Mouse (Mus musculus) limb, embryonic 13.5 days (tissue): Measurements from ENCODE around the gene Myh6. TPM values are rescaled to one million over a fixed set of nuclear protein-coding genes. Genes with fewer than 3 reads are reported as not detected.

Source experiments
- ATAC-seq: fragments of 200-750 bp; cut with Nextera tagmentation; 2 replicates; pipeline ENCODE4 v1.8.0; 2017; ENCODE audit warnings: low read depth, moderate number of reproducible peaks, moderate TSS enrichment; ENCODE audit not compliant: low FRiP score
- H3K27ac ChIP-seq: fragments of 300-500 bp; sonication (generic); 2 replicates; pipeline ENCODE4 v1.5.1; 2015; ENCODE audit warnings: inconsistent platforms, mild to moderate bottlenecking, moderate library complexity
- H3K27me3 ChIP-seq: fragments of 300-500 bp; sonication (generic); 2 replicates; pipeline ENCODE4 v1.6.1; 2015; ENCODE audit warnings: mild to moderate bottlenecking, inconsistent platforms
- H3K36me3 ChIP-seq: fragments of 300-500 bp; sonication (generic); 2 replicates; pipeline ENCODE4 v1.6.1; 2015; ENCODE audit warnings: inconsistent platforms, mild to moderate bottlenecking, moderate library complexity
- H3K4me1 ChIP-seq: fragments of 300-500 bp; sonication (generic); 2 replicates; pipeline ENCODE4 v1.6.1; 2015; ENCODE audit warnings: inconsistent platforms
- H3K4me2 ChIP-seq: fragments of 300-500 bp; sonication (generic); replicated peaks from 2 replicates; pipeline ENCODE4 v1.6.1; 2015; ENCODE audit warnings: inconsistent platforms, mild to moderate bottlenecking, moderate library complexity
- H3K4me3 ChIP-seq: fragments of 300-500 bp; sonication (generic); 2 replicates; pipeline ENCODE4 v1.5.1; 2015; ENCODE audit warnings: moderate library complexity, mild to moderate bottlenecking, inconsistent platforms
- H3K9ac ChIP-seq: fragments of 300-500 bp; sonication (generic); 2 replicates; pipeline ENCODE4 v1.6.1; 2015; ENCODE audit warnings: mild to moderate bottlenecking, inconsistent platforms
- H3K9me3 ChIP-seq: fragments of 300-500 bp; sonication (generic); 2 replicates; pipeline ENCODE4 v1.6.1; 2016; ENCODE audit warnings: inconsistent platforms
- WGBS: fragments of 180-500 bp; shearing (Covaris S2); methylation state at CpG from one replicate; pipeline ENCODE4 v1.1.7; 2015; 5-methylcytosine and 5-hydroxymethylcytosine counted together
- polyA plus RNA-seq: library from polyadenylated mRNA; unstranded; fragments of >200 nt; fragmentation: Nextera tagmentation; extraction: Ambion mirVana; gene quantifications from 2 replicates; pipeline ENCODE4 v1.2.1, GENCODE M21; 2015

Myh6 gene
- polyA plus RNA-seq, 1 experiment from 2014 or later = 1.9 TPM

DNA sequence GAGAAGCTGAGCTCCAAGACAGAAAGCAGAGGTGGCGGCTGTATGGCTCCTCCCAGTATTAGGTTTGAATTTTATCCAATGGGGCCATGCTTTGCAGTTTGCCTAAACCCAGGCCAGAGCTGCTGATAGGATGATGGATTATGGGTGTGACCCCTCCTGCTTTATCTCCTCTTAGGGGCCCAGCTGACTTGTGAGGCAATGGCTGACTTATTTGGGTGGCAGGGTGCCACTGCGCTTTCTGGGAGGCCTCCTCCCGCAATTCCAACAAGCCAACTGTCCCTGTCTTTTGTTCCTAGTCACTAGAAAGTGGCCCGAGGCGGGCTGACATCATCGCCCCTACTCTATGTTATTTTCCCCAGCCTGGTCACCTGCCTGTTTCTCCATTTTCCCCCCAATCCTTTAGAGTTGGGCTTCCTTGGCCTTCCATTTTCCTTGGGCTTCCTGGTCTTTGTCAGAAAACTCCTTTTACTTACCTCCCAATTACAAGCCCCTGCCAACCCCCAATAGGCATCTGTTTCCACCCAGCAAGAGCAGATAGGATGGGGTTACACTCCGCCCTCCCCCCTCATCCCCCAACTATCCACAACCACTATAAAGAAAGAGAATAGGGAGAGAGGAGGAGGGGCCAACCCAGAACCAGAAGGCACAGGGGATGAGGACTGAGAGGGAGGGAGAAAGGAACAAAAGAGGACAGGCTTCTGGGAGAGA is 41.9 kb downstream of the Myh6 start:
- 10% methylated on average over 7 of the region's 7 CpGs for WGBS
- Histone ChIP-seq H3K4me2 (peak overlapping the region; percentile 88), H3K27me3 (no peaks in the 10 kb centered on the region), H3K27ac (peak overlapping the region; percentile 100), H3K9ac (peak overlapping the region; percentile 97), H3K4me1 (peaks cover 39% of the 10 kb centered on the region), H3K9me3 (peaks cover 22% of the 10 kb centered on the region), H3K4me3 (peak overlapping the region; percentile 67), H3K36me3 (peaks cover 30% of the 10 kb centered on the region)
- peak; percentile 57 for ATAC-seq

DNA sequence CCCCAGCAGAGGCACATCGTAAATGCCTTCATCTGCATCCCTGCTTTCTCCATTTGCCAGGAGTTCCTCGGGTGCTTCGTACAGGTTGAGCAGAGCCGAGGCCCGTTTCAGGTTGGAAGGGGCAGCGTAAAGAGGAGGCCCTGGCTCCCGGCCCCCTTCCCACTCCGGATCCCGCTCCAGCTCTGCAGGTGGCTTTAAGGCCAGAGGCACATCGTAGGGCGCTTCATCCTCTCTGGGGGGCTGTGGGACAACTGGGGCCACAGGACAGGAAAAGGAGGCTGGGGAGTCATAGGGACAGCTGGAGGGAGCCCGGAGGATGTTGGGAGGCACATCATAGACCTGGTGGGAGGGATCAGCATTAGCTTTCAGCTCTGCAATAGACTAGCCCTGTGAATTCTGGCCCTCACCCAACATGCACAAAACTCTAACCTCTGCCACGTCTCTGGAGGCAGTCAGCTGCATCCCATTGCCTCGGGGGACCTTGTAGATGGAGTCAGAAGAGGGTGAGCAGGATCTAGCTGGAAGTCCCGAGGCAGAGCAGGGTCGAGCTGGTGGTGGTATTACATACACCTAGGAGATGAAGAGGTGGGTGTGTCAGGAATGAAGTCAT is 46.5 kb downstream of the Myh6 start:
- H3K9ac ChIP-seq = no peak overlapping the region

DNA sequence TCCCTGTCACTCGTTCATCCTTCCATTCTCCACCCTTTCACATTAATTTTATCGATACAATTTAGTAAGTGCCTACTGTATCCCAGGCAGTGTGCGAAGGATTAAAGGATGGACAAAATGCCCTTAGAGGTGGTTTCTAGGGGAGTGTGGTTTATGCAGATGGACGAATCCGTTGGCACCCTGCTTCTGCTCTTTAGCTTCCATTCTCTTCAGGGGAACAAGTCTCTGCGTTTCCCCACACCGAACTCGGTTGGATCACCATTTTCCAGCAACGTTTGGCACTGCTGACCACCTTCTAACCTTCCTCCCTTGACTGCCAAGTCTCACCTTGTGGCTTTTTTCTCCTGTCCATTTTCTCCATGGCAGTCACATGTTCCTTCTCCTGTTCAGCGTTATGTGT is 53.4 kb downstream of the Myh6 start:
- Histone ChIP-seq H3K27me3 (no peaks in the 10 kb centered on the region), H3K4me3 (peak overlapping the region; percentile 91), H3K27ac (peak overlapping the region; percentile 91; the same call in 1 of the 2 replicates), H3K4me2 (peak overlapping the region; percentile 96), H3K9me3 (no peaks in the 10 kb centered on the region), H3K4me1 (peaks cover 31% of the 10 kb centered on the region), H3K9ac (peak overlapping the region; percentile 96), H3K36me3 (peaks cover 67% of the 10 kb centered on the region)
- WGBS = 18% methylated on average over 10 of the region's 10 CpGs
- ATAC-seq = no peak

More for the DNA sequence above, 46.5 kb downstream of the Myh6 start:
- Histone ChIP-seq H3K9me3 (peaks cover 22% of the 10 kb centered on the region), H3K36me3 (peaks cover 76% of the 10 kb centered on the region), H3K27ac (no peak overlapping the region), H3K4me1 (peaks cover 17% of the 10 kb centered on the region), H3K27me3 (no peaks in the 10 kb centered on the region), H3K4me3 (no peak overlapping the region), H3K4me2 (no peak overlapping the region)
- 89% methylated on average over 16 of the region's 16 CpGs for WGBS
- ATAC-seq = no peak

DNA sequence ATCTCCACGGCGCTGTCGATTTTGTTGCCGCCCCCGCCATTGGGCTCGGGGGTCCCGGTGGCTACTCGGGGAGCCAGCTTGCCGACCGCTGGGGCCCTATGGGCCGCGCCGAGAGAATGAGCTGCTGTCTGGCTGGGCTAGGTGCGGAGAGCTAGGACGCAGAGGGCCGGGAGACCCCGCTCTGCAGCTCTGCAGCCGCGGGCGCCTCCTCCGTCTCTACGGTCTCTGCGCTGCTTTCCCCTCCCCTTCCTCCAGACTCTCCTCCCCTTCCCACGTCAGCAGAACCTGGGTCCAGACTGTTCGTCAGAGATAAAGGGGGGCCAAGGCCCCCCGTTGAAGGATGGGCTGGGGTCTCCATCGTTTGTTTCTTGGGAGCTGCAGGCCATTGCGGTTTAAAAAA is 53.8 kb downstream of the Myh6 start, which contains the start of gene Slc22a17:
Slc22a17 (minus strand) TSS at position 247 of the 400 bp plus-strand sequence.
- Histone ChIP-seq H3K4me3 (peak within 1 kb of the TSS; percentile 91), H3K4me1 (peaks cover 31% of the 10 kb centered on the region), H3K36me3 (peaks cover 67% of the 10 kb centered on the region), H3K27me3 (no peaks in the 10 kb centered on the region), H3K9ac (peak within 1 kb of the TSS; percentile 96), H3K9me3 (no peaks in the 10 kb centered on the region), H3K4me2 (peak within 1 kb of the TSS; percentile 96), H3K27ac (peak within 1 kb of the TSS; percentile 91)
- under 1% methylated on average over 28 of the region's 28 CpGs for WGBS
- ATAC-seq = peak; percentile 93

DNA sequence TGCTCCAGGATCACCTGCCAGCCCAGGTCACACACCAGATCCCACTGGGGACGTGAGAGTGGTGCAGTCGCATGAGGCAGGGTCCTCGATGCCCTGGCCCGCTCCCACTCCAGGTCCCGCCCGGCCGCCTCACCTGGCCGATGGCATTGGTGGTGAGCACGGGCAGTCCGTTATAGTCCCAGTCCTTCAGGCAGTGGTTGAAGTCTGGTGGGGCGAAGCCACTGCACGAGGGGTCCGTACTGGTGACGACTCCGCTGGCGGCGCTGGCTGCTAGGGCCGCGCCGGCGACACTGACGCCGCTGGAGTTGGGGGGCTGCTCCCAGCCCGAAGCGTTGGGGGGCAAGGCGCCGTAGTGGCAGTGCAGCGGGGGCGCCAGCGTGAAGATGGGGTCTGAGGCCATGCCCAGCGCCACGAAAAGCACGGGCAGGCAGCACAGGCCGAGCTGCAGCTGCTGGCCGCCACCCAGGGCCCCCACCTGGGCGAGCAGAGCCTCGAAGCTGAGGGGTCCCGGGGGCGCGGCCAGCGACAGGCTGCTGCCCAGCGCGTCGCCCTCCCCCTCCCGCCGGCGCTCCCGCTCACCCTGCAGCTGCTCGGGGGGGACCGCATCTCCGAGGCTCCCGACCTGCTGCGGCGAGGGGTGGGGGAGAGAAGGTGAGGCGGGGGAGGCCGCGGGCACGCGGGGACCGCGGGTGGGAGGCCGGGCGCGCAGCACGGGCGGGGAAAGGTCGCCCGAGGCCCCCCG is 54.4 kb downstream of the Myh6 start:
- ATAC-seq = peak; percentile 52
- peak overlapping the region; percentile 91 for H3K27ac ChIP-seq
- no peaks in the 10 kb centered on the region for H3K27me3 ChIP-seq
- H3K9me3 ChIP-seq = no peaks in the 10 kb centered on the region
- WGBS = 2% methylated on average over 52 of the region's 69 CpGs
- peaks cover 67% of the 10 kb centered on the region for H3K36me3 ChIP-seq
- H3K9ac ChIP-seq = peak overlapping the region; percentile 96
- H3K4me3 ChIP-seq = peak overlapping the region; percentile 91
- H3K4me2 ChIP-seq = peak overlapping the region; percentile 96
- peaks cover 31% of the 10 kb centered on the region for H3K4me1 ChIP-seq

DNA sequence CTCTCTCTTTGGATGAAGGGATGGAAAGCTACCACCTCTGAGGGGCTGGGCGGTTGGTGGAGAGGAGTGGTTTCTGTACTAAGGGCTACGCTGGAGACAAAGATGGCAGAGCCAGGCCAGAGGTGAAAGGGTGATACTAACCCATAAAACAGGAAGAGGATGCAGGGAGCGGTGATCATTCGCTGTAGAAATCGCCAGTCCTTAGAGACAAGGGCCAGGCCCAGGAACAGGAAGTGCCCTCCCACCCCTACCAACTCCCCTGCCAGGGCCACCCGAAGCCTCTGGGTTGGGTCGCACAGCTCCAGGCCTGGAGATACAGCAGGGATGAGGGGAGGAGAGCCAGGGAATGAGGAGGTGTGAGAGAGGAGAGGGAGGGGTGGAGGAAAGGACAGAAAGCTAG is 58.0 kb downstream of the Myh6 start:
- no peaks in the 10 kb centered on the region for H3K27me3 ChIP-seq
- peaks cover 29% of the 10 kb centered on the region for H3K4me1 ChIP-seq
- H3K4me2 ChIP-seq = no peak overlapping the region
- no peaks in the 10 kb centered on the region for H3K9me3 ChIP-seq
- 88% methylated on average over 7 of the region's 7 CpGs for WGBS
- H3K36me3 ChIP-seq = peaks cover 77% of the 10 kb centered on the region
- H3K4me3 ChIP-seq = no peak overlapping the region
- peak overlapping the region; percentile 48; the same call in 1 of the 2 replicates for H3K9ac ChIP-seq
- H3K27ac ChIP-seq = no peak overlapping the region
- no peak for ATAC-seq

DNA sequence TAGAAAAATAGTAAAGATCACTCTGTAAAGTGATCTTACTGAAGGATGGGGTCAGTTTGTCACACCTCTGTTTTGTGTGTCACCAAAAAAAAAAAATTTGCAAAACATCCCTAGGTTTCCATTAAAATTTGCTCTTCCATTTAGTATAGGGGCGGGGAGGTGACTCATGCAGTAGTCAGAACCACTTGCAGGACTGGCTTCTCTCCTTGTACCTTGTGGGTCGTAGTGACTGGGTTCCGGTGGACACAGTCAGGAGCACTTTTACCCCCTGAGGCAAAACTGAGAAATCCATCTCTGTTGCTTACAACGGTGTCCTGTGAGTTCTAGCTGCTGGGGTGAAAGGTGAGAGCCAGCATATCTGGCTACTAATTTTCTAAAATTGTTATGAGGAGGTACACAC is 63.1 kb downstream of the Myh6 start:
- Histone ChIP-seq H3K4me2 (no peak overlapping the region), H3K36me3 (peaks cover 61% of the 10 kb centered on the region), H3K4me3 (no peak overlapping the region), H3K9ac (no peak overlapping the region), H3K27ac (no peak overlapping the region), H3K27me3 (no peaks in the 10 kb centered on the region), H3K9me3 (no peaks in the 10 kb centered on the region), H3K4me1 (no peaks in the 10 kb centered on the region)
- no peak for ATAC-seq
- 87% methylated on average over 4 of the region's 4 CpGs for WGBS

DNA sequence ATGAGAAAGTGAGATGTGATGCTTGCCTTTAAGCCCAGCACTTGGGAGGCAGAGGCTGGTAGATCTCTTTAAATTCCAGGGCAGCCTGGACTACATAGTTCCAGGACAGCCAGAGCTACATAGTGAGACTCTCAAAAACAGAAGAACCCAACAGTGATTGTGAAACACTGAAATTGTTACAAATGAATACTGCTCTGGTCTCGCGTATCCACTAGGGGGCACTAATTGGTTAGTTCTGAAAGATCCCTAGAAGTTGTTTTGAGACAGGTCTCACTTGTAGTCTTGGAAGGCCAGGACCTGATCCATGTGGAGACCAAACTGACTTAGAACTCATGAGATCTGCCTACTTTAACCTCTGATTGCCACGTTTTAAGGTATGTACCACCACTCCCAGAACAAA is 66.3 kb downstream of the Myh6 start:
- WGBS = 2% methylated on average over 3 of the region's 3 CpGs
- H3K27ac ChIP-seq = no peak overlapping the region; the same call in 1 of the 2 replicates
- H3K4me2 ChIP-seq = no peak overlapping the region
- peak; percentile 64; the same call in 1 of the 2 replicates for ATAC-seq
- no peaks in the 10 kb centered on the region for H3K9me3 ChIP-seq
- H3K4me3 ChIP-seq = no peak overlapping the region
- peaks cover 60% of the 10 kb centered on the region for H3K36me3 ChIP-seq
- H3K9ac ChIP-seq = no peak overlapping the region
- no peaks in the 10 kb centered on the region for H3K27me3 ChIP-seq
- peaks cover 7% of the 10 kb centered on the region for H3K4me1 ChIP-seq

DNA sequence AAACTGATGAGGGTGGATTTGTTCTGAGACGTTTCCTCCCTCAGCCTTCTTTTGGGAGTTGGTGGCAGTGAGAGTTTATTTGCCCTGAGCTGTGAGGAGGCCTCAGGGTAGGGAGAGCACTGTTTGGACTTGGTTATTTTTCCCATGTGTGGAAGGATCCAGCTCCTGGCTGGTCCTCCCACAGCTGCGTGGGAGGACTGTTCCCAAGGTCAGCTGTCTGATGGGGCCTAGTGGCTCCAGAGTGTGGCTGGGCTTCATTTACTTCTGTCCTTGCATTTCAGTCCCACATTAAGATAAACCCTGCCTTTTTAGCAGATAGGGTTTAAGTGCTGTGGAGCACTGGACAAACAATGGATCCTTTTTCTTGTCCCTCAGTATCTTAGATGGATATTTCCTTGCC is 69.3 kb downstream of the Myh6 start:
- ATAC-seq = no peak
- H3K36me3 ChIP-seq = peaks cover 36% of the 10 kb centered on the region
- no peak overlapping the region for H3K9ac ChIP-seq
- H3K27me3 ChIP-seq = no peaks in the 10 kb centered on the region
- no peak overlapping the region for H3K4me2 ChIP-seq
- WGBS = 62% methylated on average over 2 of the region's 2 CpGs
- H3K4me3 ChIP-seq = no peak overlapping the region
- H3K4me1 ChIP-seq = peaks cover 12% of the 10 kb centered on the region
- H3K9me3 ChIP-seq = no peaks in the 10 kb centered on the region
- H3K27ac ChIP-seq = no peak overlapping the region

DNA sequence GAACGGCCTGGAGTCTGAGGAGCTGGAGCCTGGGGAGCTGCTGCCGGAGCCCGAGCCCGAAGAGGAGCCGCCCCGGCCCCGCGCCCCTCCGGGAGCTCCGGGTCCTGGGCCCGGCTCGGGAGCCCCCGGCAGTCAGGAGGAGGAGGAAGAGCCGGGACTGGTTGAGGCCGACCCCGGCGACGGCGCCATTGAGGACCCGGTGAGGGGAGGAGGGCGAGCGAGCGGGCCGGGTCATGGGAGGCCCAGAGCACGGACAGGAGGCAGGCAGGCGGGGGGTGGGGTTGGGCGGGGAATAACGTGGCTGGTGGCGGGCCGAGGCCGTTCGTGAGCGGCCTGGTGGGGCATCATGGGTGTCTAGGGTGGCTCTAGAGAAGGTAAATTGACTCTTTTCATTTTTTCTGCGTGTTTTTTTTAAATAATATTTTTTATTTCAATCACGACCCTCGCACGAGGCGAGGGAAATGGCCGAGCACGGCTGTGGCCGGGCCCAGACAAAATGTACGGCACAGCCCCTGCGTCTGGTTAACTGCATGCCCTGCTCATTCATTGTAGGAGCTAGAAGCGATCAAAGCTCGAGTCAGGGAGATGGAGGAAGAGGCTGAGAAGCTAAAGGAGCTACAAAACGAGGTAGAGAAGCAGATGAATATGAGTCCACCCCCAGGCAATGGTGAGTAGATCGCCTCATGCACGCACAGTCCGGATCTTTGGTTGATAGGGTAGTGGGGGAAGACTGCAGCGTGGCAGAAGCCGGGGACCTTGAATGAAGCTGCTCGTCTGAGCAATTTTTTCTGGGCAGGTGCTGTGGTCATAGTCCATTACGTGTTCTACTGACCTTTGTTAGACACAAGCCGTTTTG is 72.2 kb downstream of the Myh6 start:
- WGBS = 1% methylated on average over 50 of the region's 54 CpGs
- Histone ChIP-seq H3K27me3 (no peaks in the 10 kb centered on the region), H3K4me3 (peak overlapping the region; percentile 96), H3K9me3 (no peaks in the 10 kb centered on the region), H3K9ac (peak overlapping the region; percentile 98), H3K4me2 (peak overlapping the region; percentile 84), H3K4me1 (peaks cover 12% of the 10 kb centered on the region), H3K36me3 (peaks cover 36% of the 10 kb centered on the region), H3K27ac (peak overlapping the region; percentile 92)
- ATAC-seq = peak; percentile 46

DNA sequence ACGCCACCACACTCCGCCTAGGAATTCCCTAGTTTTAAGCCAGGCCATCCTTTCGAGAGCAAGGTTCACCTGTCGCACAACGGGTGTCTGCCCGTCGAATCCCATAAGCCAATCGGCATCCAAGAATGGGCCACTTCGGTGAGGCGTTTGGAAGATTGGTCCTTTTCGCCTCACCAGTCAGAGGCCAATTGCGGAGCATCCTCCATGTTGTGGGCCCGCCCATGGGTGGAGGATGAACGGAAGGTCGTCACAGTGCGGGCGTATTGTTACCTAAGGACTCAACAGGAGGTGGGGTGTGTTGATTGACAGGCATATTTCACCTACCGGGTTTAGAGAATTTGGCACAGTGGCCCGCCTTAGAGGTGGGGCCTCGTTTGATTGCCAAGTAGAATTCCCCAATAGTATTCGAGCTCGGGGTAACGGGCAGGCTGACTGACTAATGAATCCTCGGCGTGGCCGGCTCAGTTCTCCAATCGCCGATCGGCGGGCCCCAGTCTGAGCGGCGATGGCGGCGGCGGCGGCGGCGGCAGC is 73.0 kb downstream of the Myh6 start:
- ATAC-seq = peak; percentile 98
- H3K27me3 ChIP-seq = no peaks in the 10 kb centered on the region
- H3K4me2 ChIP-seq = peak overlapping the region; percentile 61
- peaks cover 12% of the 10 kb centered on the region for H3K4me1 ChIP-seq
- WGBS = under 1% methylated on average over 38 of the region's 38 CpGs
- peaks cover 31% of the 10 kb centered on the region for H3K36me3 ChIP-seq
- H3K9me3 ChIP-seq = no peaks in the 10 kb centered on the region
- H3K9ac ChIP-seq = peak overlapping the region; percentile 98
- peak overlapping the region; percentile 92 for H3K27ac ChIP-seq
- peak overlapping the region; percentile 96 for H3K4me3 ChIP-seq
